Mouse (Mus musculus): ENCODE measurements around the gene Cox8b. TPM values are rescaled to one million over a fixed set of nuclear protein-coding genes. Genes with fewer than 3 reads are reported as not detected.
A peak's percentile ranks its signal among the peaks of the same experiment; 100 is the strongest.
"Not testable (repeated sequence)": the region's sequence is repeated elsewhere in the genome, so short reads cannot be mapped to it uniquely, and the experiment has no call there.

Cox8b gene
- total RNA-seq, 2 experiments from 2014 or later, result 2,037 to 2,233 TPM

DNA sequence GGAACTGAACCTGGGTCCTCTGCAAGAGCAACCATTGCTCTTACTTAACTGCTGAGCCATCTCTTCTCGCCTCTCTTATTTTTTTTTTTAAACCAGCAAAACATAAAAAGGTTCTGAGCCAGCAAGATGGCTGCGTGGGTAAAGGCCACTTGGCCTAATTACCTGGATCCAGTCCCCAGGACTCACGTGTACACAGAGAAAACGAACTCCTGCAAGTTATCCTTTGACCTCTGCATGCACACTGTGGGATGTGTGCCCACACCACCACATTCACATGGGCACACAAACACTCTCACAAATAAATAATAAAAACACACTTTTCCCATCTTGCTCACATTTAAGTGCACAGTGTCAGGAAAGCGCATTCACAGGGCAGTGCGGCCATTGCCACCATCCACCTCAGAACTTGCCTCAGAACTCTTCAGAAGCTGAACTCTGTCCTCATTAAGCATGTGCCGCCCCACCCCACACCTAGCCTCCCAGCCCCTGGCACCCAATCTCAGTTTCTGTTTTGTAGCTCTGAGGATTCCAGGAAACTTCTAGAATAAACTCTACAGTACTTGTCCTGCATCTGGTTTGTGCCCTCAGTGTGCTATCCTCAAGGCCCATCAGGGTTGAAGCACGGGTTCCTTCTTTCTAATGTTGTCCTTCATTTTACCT lies 13.9 kb upstream of the Cox8b start:
- no peak for DNase-seq (ENCODE audit: low spot score)

DNA sequence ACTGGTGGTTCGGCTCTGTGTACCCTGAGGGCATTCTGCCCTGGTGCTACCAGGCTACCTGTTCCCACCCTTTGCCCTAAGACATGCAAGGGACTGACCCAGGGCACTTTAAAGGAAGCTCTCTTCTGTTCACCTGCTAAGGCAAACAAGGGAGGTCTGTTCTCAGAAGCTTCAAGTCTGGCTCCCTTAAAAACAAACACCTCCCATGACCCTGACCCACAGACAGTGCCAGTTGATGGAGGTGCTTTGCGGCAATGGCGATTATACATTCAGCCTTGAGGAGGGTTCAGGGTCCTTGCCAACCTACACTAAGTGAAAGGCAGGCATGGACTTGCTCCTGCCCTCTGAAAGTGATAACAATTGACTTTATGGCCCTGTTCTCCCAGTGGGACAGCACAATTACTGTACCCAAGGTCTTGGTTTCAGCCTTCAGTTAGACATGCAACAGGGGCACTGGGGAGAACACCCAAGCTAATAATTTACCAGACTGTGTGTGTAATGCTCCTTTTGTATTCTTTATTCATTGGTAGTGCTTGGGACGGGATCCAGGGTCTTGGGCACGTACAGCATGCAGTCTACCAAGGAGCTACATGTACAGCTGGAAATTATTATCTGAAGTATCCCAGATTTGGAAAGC lies 12.7 kb upstream of the Cox8b start:
- no peak for DNase-seq (ENCODE audit: low spot score)

DNA sequence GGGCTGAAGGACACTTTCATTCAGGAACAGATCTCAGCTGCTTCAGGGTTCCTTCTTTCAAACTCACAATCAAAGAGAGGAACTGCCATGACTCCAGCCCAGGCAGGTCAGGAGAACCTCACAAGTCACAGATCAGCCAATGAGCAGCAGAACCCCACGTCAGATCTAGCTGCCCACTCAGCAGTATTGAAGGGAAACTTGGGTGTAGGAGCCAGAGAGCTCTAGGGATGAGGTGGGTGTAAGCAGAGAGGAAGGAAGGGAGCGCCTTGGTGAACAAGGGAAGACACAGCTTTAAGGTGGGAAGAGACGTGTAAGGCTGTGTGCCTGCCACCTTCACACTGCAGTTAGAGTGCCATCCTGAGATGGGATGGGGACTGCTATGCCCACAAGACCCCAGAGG lies 12.0 kb upstream of the Cox8b start:
- DNase-seq (ENCODE audit: low spot score), result no peak

DNA sequence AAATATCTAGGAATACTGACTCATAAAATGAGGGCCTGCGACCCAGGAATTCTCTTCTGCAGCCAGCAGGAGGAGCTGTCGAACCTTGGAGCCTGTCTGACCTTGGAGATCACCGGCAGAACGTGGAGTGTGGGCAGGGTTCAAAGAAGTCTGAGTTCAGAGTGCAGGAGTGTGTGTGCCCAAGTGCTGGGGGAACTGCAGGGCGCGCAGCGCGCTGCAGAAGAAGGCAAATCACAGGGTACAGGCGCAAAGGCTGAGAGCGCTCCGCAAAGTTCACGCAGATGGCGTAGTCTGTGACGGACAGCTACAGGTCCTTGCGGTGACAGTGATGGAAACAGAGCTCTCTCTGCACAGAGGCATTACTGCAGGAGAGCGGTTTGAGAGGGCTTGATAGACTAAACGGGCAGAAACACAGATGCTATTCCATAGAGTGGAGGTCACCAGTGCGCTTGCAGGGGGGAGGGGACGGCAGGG lies 8.4 kb upstream of the Cox8b start:
- DNase-seq (ENCODE audit: low spot score), result peak; percentile 77

DNA sequence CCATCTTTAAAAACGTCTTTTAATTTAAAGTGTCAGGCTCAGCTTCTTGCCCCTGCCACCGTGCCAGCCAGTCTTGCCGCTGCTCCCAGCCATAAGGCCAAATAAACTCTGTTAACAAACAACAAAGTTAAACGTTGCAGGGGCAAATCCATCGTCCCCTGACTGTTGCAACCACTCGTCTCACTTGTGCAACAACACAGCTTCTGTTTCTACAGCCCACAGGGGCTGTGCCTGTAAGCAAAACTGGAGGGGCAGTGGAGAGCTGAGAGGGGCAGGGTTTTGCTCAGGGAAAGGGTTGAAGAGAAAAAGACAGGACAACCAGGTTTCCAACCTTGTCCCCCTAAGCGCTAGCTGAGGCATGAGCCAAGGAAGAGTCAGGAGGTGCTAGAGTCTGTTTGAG lies 7.9 kb upstream of the Cox8b start:
- no peak for DNase-seq (ENCODE audit: low spot score)

DNA sequence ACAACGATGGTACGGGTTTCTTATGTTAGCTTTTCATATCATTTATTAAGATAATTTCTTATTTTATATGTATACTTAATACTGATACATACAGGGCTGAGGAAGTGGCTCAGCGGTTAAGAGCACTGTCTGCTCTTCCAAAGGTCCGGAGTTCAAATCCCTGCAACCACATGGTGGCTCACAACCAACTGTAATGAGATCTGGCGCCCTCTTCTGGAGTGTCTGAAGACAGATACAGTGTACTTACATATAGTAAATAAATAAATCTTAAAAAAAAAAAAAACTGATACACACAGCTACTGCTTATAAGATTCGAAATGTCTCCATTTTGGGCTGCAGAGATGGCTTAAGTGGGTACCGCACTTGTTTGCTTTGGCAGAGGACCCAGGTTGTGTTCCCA lies 7.5 kb upstream of the Cox8b start:
- DNase-seq (ENCODE audit: low spot score), result no peak

DNA sequence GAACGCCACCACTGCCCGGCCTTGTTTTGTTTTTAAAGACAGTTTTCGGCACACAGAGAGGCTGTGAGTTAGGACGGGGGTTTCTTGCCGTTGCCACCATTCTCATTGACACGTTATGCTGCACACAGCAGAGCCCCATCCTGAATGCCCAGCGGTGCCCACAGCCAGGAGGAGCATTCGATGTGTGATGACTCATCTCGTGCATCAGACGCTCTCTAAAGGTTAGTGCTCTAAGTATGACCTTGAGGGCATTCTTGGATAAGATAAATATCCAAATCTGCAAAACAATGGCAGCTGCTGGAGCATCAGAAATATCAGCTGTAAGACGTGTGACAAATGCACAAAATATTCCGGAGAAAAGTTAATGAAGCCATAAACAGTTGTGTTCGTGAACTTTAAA lies 6.9 kb upstream of the Cox8b start:
- no peak for DNase-seq (ENCODE audit: low spot score)

DNA sequence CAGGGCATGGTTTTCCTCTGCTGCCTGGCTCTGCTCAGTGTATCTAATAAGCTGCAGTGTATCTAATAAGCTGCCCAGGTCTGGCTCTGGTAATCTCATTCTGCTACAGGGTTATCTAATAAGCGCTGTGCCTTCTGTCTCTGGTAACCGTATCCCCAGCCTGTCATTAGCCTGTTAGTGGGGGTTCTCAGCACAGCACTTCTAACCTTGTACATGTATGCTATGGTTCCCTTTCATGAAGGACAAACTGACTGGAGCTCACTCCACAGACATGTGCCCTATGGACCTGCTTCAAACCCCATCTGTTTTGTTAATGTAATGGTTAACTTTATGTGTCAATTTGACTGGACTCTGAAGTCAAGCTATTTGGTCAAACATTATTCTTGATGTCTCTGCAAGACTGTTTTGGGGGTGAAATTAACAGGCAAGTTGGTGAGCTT lies 5.4 kb upstream of the Cox8b start:
- no peak for DNase-seq (ENCODE audit: low spot score)

DNA sequence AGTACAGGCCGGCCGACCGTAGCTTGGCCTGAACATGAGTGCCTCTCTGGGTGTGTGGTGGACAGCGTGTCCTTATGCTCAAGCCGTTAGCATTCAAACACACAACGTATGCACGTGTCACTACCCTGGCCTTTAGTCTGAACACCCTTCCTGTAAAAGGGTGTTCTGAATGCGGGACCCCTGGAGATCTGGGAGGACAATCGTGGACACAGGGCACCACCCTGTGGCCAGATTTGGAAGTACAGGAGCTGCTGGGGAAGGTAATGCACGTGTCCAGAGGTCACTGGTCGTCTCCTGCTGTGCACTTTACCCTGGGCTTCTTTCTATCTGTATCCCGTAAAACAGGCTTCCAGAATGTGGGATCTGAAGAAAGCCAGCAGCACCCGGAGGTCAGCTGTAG lies 3.0 kb upstream of the Cox8b start:
- peak; percentile 83 for DNase-seq (ENCODE audit: low spot score)

DNA sequence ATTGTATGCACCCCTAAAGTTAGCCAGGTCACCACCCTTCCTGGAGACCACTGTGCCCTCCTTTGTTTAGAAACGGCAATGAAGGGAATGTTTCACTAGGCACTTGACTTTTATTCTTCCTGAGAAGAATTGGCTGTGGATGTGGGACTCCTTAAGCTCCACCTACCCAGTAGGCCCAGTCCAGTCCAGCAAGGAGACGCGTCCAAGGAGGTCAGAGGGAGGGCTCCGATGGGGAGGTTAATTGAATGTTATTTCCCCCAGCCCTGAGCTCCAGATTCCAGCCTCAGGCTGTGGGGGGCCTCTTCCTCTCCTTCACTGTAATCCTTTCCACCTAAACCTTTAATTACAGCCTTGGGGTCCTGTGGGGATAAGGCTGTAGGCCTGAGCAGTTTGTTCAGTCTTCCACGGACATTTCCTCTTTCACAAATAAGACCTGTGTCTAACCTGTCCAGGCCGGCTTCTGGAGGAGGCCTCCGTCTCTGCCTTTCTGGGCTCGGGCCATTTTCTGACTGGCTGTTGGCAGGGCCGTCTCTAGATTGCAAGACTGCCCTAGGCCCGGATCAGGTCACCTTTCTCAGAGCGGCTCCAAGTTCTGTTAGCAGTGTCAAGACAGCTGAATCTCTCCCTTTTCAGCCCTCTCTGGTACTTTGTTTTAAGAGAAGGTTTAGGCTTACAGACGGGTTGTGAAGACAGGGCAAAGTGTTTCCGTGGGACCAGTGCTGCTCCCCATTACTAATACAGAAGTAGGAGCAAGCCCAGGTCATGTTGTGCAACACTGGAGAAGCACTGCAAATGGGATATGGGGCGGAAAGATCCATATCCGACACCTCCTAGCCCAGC lies 2.0 kb upstream of the Cox8b start:
- DNase-seq (ENCODE audit: low spot score), result peak; percentile 80

DNA sequence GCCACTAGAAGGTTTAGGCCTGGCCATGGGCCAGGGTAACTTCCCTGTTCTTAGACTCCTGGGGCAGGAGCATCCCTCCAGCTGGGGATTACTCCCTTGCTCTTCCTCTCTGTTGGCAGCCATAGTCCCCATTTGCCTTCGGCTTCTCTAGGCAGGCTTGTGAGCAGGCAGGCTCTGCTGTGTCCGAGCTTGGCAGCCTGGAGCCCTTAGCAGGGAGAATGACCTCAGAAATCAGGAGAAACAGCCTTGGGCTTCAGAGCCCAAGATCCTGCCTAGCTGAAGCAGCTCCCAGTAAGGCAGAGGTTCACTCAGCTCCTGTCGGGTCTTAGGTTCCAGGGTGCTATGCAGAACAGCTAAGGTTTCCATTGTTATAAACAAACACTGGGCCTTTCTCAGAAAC lies 1.1 kb downstream of the Cox8b start:
- peak; percentile 15 for DNase-seq (ENCODE audit: low spot score)

DNA sequence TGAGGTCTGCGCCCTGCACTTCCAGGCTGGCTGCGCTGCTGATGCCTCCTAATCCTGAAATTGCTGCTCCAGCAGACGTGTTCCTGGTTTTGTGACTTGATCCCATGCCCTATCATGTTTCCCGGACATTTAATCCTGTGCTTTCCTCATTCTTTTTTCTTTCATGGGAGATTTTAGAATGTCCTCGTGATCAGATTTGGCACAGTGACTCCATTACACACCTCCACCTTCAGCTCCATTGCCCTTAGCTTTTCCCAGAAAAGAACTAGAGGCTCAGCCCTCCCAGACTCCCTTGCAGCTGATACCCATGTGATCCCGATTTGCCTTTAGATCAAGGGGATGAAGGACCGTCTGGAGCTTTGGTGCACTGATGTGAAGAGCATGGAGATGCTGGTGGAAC lies 2.4 kb downstream of the Cox8b start:
- peak; percentile 7 for DNase-seq (ENCODE audit: low spot score)

DNA sequence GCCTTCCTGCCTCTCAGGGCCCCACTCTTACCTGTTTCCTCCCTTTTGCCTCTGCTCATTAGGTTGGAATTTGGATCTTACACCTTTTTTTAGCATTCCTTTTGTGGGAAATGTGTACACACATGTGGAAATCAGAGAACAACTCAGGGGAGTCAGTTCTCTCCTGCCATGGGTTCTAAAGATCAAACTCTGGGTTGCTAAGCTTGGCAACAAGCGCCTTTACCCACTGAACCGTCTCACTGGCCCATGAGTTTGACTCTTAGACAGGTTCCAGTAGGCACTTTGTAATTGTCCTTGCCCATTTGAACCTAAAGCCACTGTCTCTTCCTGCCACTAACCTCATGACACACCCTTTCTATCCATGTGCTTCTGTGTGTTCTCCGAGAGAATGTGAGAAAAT lies 5.6 kb downstream of the Cox8b start:
- no peak for DNase-seq (ENCODE audit: low spot score)

DNA sequence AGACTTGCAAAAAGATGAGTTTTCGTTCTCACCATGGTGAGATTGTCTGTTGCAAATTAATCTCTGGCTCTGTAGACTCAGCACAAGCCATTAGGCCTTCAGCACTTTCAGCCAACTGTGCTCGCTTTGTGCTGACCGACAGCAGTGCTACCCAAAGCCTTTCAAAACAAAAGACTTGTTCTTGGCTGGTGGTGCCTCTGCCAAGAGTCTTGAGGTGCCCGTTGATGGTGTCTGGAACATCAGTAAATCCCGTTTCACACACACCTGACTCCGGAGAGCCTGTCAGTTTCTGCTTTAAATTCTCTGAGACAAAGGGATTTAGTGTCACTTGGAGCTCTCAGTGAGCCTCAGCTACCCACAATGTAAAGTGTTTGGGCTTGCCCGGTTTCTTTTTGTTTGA lies 6.2 kb downstream of the Cox8b start:
- DNase-seq (ENCODE audit: low spot score), result no peak

DNA sequence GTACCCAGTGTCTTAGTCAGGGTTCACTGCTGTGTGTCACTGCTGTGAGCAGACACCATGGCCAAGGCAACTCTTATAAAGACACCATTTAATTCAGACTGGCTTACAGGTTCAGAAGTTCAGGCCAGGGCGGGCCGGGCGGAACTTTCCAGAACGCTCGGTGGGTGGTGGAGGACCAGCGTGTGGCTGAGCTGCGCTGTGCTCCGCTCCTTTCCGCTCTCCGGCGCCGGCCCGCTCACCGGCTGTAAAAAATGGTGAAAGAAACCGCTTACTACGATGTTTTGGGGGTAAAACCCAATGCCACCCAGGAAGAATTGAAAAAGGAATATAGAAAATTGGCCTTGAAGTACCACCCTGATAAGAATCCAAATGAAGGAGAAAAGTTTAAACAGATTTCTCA lies 9.6 kb downstream of the Cox8b start:
- not testable (repeated sequence) for DNase-seq (ENCODE audit: low spot score)

DNA sequence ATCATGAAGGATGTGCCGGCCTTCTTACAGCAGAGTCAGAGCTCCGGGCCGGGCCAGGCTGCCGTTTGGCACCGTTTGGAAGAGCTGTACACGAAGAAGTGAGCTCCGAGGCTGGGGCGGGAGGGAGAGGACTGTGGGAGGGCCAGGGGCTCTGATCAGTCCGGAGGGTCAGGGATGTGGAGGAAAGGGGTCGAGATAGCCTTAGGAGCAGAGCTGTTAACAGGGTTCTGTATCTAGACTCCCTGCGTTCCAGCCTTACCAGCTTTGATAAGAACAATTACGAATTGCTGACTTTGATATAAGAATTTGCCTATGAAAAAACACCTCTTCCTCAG lies 17.8 kb downstream of the Cox8b start:
- DNase-seq (ENCODE audit: low spot score), result no peak

DNA sequence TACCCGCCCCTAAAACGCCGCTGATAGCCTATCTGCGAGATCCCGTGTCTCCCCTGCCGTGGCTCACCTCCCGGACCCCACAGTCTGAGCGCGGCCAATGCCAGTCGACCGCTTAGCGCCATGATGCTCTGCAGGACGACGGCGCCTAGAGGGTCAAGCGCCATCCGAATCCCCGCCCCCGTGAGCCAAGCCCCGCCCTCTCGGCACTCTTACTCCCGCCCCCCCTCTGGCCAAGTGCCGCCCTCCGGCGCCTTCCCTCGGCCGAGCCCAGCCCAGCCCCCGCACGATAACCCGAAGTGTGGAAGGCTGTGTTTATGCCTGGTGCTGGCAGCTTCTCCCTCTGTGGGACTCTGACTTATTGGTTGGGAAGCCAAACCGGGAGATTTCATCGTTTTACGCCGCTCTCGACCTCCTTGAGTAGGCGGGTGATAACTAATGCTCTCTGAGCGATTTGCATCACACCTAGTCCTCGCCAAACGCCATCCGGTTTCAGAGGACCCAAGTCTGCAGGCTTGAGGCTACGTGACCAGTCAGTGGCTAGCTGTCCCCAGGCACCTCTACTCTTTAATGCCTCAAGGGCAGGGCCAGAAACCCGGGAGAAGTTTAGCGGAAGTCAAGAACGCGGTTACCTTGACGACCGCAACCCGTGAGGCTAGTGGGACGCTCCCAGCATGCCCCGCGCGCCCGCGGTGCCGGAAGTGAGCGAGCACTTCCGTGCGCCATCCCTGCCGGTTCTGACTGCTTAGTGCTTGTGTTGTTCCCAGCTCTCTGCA lies 18.4 kb downstream of the Cox8b start, which contains the start of the genes Psmd13 and Sirt3:
Gene Psmd13 (plus strand): TSS at position 273 of the 773 bp plus-strand sequence.
Gene Sirt3 (minus strand): TSS at position 614 of the 773 bp plus-strand sequence.
- peak; percentile 93 for DNase-seq (ENCODE audit: low spot score)

DNA sequence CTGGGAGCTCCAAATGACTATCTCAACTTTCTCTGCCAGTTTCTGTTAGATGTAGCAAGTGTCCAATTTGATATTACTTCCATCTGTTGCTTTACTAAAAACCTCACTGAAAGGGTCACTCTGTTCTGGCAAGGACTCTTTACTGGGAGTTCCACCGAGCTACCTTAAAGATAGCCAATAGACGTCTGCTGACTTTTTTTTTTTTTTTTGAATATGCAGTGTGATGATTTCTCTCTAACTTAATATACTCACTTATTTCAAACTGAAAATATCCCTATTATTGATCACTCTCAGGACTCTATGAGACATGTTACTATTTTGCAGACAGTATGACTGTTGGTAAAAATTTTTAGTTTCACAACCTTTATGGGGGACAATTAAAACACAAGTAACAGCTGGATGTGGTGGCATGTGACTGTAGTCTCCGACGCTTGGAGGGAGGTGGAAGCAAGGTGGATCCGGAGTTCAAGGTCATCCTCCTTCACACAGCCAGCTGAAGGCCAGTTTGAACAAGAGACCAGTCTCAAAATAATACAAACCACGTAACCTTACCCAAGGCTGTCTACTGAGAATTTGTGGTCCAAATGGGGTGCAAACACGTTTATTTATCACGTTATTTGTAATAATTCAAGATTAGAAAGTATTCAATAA lies 19.3 kb downstream of the Cox8b start:
- no peak for DNase-seq (ENCODE audit: low spot score)

DNA sequence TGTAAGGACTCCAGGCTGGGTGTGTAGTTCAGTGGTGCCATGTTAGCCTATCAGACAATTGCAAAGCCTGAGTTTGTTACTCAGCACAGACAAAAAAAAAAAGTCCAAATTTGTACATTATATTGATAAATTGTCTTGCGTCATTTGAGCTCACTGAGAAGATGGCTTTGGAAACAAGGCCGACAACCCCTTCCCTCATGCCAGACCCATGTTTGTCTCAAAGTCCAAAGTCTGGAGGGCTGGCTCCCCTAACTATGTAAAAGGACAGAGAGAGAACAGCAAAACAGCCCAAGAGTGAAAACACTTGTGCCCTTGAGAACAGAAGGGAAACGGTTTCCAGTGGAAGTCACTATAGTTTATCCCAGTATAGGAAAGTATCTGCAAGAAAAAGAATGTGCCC lies 19.8 kb downstream of the Cox8b start:
- no peak for DNase-seq (ENCODE audit: low spot score)

DNA sequence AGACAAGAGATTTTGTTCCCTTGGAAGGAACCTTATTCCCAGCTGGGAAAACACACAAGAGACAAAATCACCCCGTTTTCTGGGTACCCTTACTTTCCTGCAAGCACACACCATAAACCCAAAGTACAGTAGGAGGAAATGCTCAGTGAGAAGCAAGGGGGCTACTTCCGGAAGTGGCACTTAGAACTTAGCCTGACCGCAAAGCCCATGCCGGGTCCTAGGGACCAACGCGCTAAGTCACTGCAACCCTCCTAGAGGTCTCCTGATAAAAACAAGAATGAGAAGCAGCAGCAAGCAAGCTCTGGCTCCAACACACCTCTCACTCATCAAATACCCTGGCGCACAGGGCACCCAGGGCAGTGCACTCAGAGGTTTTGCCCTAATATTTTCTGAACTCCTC lies 20.9 kb downstream of the Cox8b start:
- DNase-seq (ENCODE audit: low spot score), result no peak

DNA sequence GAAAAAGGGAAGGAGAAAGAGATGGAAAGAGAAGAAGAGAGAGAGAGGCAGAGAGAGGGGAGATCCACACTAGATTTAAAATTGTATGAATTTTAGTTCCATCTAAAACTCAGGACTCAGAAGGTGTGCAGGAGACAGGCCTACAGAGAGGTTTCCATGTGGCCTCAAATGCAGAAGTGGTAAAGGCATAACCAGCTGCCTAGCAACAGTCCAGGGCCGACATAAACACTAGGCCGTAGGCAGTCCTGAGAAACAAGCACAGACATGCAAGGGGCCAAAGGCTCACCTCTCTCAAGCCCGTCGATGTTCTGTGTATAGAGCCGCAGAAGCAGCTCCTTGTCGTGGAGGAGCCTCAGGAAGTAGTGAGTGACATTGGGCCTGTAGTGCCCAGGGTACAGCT lies 22.9 kb downstream of the Cox8b start:
- DNase-seq (ENCODE audit: low spot score), result no peak

All from gastrocnemius, adult 18-20 months (tissue).